Mouse (Mus musculus) ES-E14 (cell line): ENCODE measurements around the gene Kalrn. TPM values are rescaled to one million over a fixed set of nuclear protein-coding genes. Genes with fewer than 3 reads are reported as not detected.

Experiments used
- DNase-seq: peaks from one replicate; pipeline ENCODE4 v3.0.0-alpha.2; 2013; ENCODE audit warnings: low read depth, low spot score
- H3K27ac ChIP-seq: 2 replicates; pipeline ENCODE4 v1.5.1; 2012; ENCODE audit warnings: low read depth, mild to moderate bottlenecking, low read length, moderate library complexity, mixed read lengths; ENCODE audit not compliant: poor library complexity, insufficient read depth, severe bottlenecking
- H3K36me3 ChIP-seq: 2 replicates; pipeline ENCODE4 v1.6.1; 2012; ENCODE audit warnings: mild to moderate bottlenecking, low read length, moderate library complexity, mixed read lengths; ENCODE audit not compliant: control insufficient read depth, poor library complexity, insufficient read depth, severe bottlenecking
- H3K4me1 ChIP-seq, 2 experiments: fragments of 150-350 bp in 1 of 2; sonication (generic) in 1 of 2; 2 replicates each; pipeline ENCODE4 v1.6.1; 2012; ENCODE audit warnings: low read length in 2 of 2, mild to moderate bottlenecking in 1 of 2, mixed read lengths in 1 of 2; ENCODE audit not compliant: control insufficient read depth in 2 of 2, insufficient read depth in 2 of 2, poor library complexity in 1 of 2
- H3K4me3 ChIP-seq, 2 experiments: fragments of 150-350 bp in 1 of 2; sonication (generic) in 1 of 2; 2 replicates each; pipeline ENCODE4 v1.5.1; 2012; ENCODE audit warnings: low read length in 2 of 2, low read depth in 1 of 2, mild to moderate bottlenecking in 1 of 2, mixed read lengths in 1 of 2; ENCODE audit not compliant: insufficient read depth in 1 of 2, poor library complexity in 1 of 2, severe bottlenecking in 1 of 2
- H3K9ac ChIP-seq: 2 replicates; pipeline ENCODE4 v1.6.1; 2012; ENCODE audit warnings: low read depth, mild to moderate bottlenecking, low read length, mixed read lengths; ENCODE audit not compliant: poor library complexity, insufficient read depth, severe bottlenecking
- H3K9me3 ChIP-seq: fragments of 150-350 bp; sonication (generic); 2 replicates; pipeline ENCODE4 v1.6.1; 2012; ENCODE audit warnings: low read depth, mild to moderate bottlenecking, low read length; ENCODE audit not compliant: control insufficient read depth, insufficient read depth
- CHD2 ChIP-seq: IDR thresholded peaks from 2 replicates; pipeline ENCODE4 v1.6.1; 2014; ENCODE audit warnings: mild to moderate bottlenecking, low read depth, low read length, inconsistent platforms
- HCFC1 ChIP-seq: IDR thresholded peaks from 2 replicates; pipeline ENCODE4 v1.6.1; 2012; ENCODE audit warnings: low read length, inconsistent platforms, borderline replicate concordance; ENCODE audit not compliant: insufficient read depth
- MAFK ChIP-seq: IDR thresholded peaks from 2 replicates; pipeline ENCODE4 v1.6.1; 2014; ENCODE audit warnings: mild to moderate bottlenecking, low read depth, low read length, inconsistent platforms; ENCODE audit not compliant: insufficient read depth
- ZC3H11A ChIP-seq: IDR thresholded peaks from 2 replicates; pipeline ENCODE4 v1.6.1; 2012; ENCODE audit warnings: low read depth, mild to moderate bottlenecking, inconsistent platforms, low read length, borderline replicate concordance
- ZNF384 ChIP-seq: IDR thresholded peaks from 2 replicates; pipeline ENCODE4 v1.6.1; 2012; ENCODE audit warnings: low read depth, low read length, inconsistent platforms
- in situ Hi-C, 2 experiments: fragments of 600-800 bp; cut with MboI; formaldehyde crosslinking; loops; one replicate each; pipeline ENCODE4 v1.15.1; 2025; ENCODE audit warnings: low sequenced_read_pairs in 2 of 2, inconsistent platforms in 1 of 2; ENCODE audit not compliant: unreplicated experiment in 2 of 2
- total RNA-seq: library from RNA; depleted of rRNA; stranded (reverse); fragments of 300-350 nt; gene quantifications from 2 replicates; pipeline ENCODE4 v1.2.3, GENCODE M21; 2012

Kalrn gene
- total RNA-seq, 1 experiment = 15.7 TPM

DNA sequence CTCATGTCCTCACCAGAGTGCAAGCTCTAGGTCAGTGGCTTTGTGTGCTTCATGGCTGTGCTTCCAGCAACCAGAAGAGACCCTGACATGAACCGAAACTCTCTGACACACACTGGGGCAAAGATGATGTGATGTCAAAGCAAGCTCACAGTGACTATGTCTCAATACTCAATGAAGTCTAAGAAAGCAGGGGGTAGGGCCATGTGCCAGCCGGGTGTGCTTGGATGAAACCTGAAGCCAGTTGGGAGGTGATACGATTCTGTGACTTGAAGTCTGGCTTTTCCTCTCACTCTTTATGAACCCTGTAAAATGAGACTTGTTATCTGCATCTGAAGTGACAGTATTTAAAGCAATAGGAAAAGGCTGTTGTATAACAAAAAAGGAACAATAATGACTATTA is 501.2 kb downstream of the Kalrn start:
- DNase-seq = no peak
- H3K9ac ChIP-seq = no peak overlapping the region
- H3K4me3 ChIP-seq = no peak overlapping the region
- no peak for TF ChIP-seq MAFK
- TF ChIP-seq ZNF384 = no peak
- TF ChIP-seq HCFC1 = no peak
- TF ChIP-seq CHD2 = no peak
- in situ Hi-C loops = no loop called here
- H3K9me3 ChIP-seq = no peaks in the 10 kb centered on the region
- H3K36me3 ChIP-seq = no peaks in the 10 kb centered on the region
- no peak overlapping the region for H3K27ac ChIP-seq
- H3K4me1 ChIP-seq = peaks cover 0 to 2% of the 10 kb centered on the region in 2 experiments; a peak in 1 of 4 replicates

DNA sequence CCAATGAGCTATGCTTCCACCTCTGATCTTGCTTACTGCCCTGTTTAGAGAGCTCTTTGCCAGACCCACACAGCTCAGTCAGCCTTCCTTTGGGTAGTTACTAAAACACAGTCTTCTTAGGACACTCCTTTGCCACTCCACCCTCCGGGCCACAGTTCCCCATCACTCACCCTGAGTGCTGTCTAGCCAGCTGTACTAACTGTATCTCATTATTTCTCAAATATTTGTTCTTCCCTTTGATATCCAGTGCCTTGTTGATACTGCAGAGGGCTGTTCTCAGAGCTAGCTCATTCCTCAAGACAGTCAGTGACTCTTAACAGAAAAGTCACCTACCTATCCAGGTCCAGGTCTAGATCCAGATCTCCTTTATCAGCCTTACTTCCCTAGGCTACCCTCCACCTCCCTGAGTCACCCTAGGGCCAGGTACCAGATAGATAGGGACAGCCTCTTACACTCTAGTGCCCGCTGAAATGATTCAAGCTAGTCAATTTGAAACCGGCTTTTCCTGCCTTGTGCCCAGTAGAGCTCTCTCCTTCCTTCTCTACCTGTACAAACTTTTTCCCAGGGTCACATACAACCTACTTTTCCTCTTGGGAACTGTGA is 502.0 kb downstream of the Kalrn start:
- no peaks in the 10 kb centered on the region for H3K9me3 ChIP-seq
- H3K9ac ChIP-seq = no peak overlapping the region
- TF ChIP-seq ZC3H11A (no peak), ZNF384 (no peak), HCFC1 (no peak), MAFK (no peak), CHD2 (no peak)
- in situ Hi-C loops = no loop called here
- no peak overlapping the region for H3K4me3 ChIP-seq
- no peak for DNase-seq
- H3K27ac ChIP-seq = no peak overlapping the region
- no peaks in the 10 kb centered on the region for H3K36me3 ChIP-seq
- H3K4me1 ChIP-seq = peaks cover 2% of the 10 kb centered on the region in 2 experiments; a peak in 2 of 4 replicates

DNA sequence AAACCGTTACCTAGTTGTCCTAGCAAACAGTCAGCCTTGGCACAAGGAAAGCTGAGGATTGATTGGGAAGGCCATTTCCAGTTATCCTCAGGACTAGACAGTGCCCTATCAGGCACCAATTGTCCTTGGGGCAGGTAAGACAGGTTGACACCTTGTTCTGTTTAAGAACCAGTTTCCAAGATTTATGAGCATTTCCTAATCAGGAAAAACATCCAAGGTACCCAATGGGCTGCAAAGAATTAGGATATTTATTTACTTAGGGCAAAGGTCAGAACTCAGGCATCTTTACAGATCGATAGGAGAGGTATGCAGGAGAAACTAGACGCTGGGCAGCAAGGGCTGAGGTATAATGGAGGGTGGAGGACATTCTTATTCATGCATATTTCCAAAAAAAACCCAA is 503.9 kb downstream of the Kalrn start:
- Histone ChIP-seq H3K9ac (no peak overlapping the region), H3K36me3 (no peaks in the 10 kb centered on the region), H3K27ac (no peak overlapping the region), H3K4me1 (peaks cover 2% of the 10 kb centered on the region in 2 experiments; a peak in 2 of 4 replicates), H3K4me3 (no peak overlapping the region), H3K9me3 (no peaks in the 10 kb centered on the region)
- in situ Hi-C loops = no loop called here
- DNase-seq = no peak
- TF ChIP-seq MAFK = no peak
- TF ChIP-seq ZC3H11A = no peak
- TF ChIP-seq CHD2 = no peak
- TF ChIP-seq HCFC1 = no peak
- no peak for TF ChIP-seq ZNF384

DNA sequence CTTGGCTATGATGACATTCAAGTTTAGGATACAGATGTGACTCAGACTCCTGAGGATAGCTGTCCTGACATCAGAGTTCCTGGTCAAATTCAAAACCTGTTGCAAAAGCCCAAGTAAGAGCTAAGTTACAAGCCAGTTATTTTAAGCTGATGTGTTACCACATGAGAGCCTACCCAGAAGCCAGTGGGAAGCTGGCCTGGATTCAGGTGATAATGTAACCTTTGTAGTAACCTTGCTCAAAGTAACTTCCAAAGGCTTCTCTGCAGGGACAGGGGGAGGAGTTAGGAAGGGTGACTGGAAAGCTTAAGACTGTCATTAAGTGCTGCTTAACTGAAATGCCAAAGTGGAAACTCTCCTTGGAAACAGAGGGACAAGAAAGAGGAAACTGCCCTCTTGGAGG is 506.4 kb downstream of the Kalrn start:
- Histone ChIP-seq H3K4me3 (no peak overlapping the region), H3K9me3 (no peaks in the 10 kb centered on the region), H3K4me1 (peaks cover 2% of the 10 kb centered on the region in 2 experiments; a peak in 2 of 4 replicates), H3K9ac (no peak overlapping the region), H3K36me3 (no peaks in the 10 kb centered on the region), H3K27ac (no peak overlapping the region)
- no peak for DNase-seq
- in situ Hi-C loops = no loop called here
- no peak for TF ChIP-seq MAFK
- TF ChIP-seq ZNF384 = no peak
- no peak for TF ChIP-seq ZC3H11A
- TF ChIP-seq CHD2 = no peak
- TF ChIP-seq HCFC1 = no peak
